Mouse (Mus musculus) NIH3T3 (cell line): Measurements from ENCODE around the gene Fcna.
A peak's percentile ranks its signal among the peaks of the same experiment; 100 is the strongest.

Experiments
- DNase-seq: peaks from one replicate; pipeline ENCODE4 v3.0.0-alpha.2; 2012; ENCODE audit warnings: low read depth

Fcna gene

DNA sequence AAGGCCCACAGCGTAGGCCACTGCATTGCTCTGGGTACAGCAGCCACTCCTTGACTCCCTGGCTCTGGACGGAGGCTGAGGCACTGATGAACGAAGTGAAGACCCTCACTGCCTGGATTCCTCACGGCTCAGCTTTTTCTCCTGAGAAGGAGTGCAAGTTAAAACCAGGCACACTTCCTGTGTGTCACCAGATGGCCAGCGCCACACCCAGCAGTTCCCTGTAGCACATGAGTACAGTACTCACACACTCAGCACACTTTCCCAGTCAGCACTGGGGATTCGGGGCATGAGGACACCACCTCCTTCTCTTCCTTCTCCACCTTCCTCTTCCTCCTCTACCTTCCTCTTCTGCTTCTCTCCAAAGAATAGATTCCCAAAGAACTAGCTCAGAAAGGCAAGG lies at the start of gene Fcna:
Gene Fcna, minus strand, starts transcription at position 220 of the 400 bp plus-strand sequence.
- no peak for DNase-seq

DNA sequence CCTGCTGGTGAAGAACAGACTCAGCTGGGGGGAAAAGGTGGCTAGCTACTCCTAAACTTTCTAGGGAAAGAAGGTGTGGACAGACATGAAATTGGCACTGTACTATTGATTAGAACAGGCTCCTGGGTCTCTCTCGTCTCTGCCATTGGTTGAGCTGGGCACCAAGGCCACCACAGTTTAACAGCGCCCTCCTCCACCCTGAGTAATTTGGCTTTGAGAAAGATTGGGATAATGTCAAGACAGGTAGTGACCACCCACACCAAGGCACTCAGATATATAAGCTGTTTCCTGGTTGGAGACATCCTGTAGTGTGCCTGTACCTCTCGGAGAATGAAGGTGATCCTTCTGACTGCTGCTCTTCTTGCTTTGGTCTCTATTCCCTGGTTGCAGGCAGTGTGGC lies 48.7 kb upstream of the Fcna start, which contains the start of gene Lcn6:
Gene Lcn6, plus strand, starts transcription at position 301 of the 400 bp plus-strand sequence.
- DNase-seq, result no peak

DNA sequence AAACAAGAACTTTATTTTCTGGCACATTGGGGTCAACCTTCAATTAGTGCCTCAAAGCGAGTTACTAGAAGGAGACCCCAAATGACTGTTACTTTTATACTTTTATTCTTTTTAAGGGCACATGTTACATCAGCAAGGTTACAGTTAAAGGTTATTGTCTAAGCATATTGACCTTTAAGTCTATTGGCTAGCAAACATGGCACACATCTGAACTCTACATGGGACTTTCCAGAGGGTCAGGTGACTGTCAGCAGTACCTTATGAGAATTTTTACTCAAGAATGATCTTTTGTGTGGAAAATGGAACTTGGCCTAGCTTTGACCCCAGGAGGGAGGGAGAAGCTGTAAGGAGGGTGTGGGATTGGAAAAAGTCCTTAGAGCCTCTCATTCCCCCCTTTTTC lies 38.7 kb upstream of the Fcna start:
- no peak for DNase-seq

DNA sequence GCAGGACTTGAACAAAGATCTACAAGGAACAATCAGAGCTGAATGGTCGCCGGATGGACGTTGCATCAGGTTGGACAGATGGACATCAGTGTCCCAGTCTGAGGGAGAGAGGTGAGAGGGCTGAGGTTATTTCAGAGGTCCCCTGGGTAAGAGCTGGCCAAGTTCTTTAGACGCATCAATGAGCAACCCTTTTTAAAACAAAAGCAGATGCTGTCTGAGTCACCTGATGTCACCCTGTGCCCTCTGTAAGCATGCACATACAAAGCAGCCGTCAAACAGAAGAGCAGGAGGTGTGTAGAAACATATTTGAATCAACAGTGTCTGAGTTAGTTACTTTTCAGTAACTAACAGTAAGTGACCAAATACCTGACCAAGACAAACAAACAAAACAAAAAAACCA lies 36.3 kb upstream of the Fcna start:
- DNase-seq, result peak; percentile 6

DNA sequence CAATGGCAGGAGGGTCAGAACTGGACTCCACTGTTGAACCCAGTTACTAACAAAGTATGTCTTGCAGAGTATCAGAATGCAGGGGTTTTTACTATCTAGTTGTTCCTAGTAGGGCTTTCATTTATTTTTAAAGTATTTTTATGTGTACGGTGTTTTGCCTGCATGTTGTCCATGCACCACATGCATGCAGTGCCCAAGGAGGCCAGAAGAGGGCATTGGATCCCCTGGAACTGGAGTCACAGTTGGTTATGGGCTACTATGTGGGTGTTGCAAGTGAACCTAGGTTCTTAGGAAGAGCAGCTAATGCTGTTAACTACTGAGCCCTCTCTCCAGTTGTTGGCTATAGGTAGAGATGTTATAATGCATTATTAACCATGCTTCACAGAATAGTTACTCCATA lies 35.7 kb upstream of the Fcna start:
- DNase-seq, result peak; percentile 64

DNA sequence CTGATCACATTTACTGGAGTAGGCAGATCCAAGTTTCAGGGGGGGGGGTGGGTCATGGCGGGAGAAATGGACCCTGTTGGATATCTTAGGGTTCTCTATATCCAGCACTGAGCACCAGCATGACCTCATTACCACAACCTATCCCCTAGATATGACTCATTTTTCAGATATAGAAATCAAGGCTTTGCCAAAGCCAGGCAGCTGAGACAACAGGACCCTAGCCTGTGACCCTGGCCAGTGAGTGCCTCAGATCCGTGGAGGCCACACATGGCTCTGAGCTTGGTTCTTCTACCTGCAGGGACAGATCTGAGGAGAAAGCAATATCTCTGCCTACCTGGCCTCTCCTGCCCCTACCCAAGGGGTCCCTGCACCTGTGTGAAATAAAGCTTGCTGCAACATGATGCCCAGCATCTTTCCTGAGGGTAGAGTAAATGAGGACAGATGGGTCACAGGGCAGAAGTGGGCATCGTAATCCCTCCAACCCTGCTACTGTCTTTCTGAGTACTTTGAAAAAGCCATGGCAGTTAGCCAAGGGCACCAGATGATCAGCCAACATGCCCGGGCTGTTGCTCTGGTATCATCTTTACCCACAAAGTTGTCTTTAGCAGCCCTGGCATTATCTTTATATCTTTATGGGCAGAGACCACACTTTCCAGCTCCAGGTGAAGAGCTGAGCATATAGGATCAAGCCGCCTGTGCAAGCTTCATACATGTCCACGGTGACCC lies 33.6 kb upstream of the Fcna start:
- DNase-seq, result no peak

DNA sequence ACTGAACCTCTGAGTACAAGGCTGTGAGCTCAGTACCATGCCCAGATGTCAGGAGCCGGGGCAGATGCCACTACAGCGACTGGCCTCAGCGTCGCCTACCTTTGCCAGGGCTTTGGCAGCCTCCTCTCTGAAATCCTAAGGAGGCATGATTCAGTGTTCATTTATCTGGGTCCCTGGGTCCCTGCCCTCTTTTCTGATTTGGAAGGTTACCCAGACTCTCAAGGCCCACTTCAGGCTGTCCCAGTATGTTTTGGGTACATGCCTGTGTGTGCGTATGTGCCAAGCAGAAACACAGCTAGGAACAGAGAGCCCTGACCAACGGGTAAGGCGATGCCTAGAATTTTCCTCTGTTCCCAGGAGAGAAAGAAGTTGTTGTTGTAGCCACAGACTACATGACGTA lies 32.4 kb upstream of the Fcna start:
- no peak for DNase-seq

DNA sequence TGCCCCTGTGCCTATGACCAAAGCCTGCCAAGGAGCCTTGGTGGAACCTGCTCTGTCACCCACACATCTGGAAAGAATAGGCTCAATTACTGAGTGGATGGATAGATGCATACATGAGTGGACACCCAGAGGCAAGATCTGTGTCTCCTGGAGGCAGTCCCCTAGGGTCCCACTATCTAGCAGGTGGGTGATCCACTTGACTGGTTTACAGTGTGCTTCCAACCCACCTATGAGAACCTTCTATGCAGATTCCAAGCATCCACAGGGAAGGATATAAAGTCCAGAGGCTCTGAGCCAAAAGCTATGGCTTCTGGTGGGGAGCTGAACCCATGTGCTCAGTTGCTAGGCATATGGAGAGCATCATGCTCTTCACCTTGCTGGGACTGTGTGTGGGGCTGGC lies 29.8 kb upstream of the Fcna start, which contains the start of gene Lcn5:
Gene Lcn5, plus strand, starts transcription at position 301 of the 400 bp plus-strand sequence.
- DNase-seq, result no peak

DNA sequence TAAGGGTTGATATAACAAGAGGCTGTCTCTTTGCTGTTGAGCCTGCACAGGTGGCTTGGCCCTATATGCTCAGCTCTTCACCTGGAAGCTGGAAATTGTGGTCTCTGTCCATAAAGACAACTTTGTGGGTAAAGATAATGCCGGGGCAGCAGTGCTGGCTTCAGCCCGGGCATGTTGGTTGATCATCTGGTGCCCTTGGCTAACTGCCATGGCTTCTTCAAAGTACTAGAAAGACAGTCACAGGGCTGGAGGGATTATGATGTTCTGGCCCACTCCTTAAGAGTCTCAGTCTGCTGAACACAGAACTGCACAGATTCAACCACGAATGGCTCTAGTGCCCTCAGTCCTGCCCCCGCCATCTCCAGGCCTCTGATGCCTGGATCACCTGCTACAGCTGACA lies 29.4 kb upstream of the Fcna start:
- no peak for DNase-seq

DNA sequence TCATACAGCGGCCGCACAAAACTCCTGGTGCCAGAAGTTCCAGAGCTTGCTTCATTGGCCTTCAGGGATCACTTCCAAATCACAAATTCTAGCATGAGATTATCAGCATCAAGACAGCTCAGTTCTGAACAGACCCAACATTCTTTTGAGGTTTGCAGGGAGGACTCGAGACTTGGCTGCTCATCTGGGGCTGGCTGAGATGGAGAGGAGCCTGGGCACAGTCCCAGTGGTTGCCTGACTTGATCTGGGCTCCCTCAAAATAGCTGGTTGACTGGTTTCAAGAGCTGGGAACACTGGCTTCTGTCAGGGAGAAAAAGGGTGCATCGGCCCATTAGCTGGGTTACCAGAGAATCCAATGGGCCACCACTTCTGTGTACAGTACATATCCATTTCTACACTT lies 28.9 kb upstream of the Fcna start:
- DNase-seq, result no peak

DNA sequence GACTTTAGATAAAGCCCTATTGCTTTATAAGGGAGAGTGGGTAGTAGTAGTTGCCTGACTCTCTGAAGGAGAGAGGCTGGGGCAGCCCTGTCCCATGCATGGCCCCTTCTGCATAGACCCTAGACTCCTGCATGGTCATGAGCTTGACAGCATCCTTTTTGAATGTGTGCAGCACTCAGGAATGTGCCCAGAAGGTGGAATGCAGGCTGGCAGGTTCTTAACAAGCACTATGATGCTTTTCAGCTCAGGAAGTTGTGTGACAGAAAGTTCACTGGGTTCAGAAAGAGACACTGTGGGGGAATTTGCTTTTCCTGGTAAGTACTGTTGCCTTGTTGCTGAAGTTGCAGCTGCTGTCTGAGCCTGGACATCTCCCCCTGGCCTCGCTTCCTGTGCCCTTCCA lies 26.7 kb upstream of the Fcna start:
- DNase-seq, result no peak

DNA sequence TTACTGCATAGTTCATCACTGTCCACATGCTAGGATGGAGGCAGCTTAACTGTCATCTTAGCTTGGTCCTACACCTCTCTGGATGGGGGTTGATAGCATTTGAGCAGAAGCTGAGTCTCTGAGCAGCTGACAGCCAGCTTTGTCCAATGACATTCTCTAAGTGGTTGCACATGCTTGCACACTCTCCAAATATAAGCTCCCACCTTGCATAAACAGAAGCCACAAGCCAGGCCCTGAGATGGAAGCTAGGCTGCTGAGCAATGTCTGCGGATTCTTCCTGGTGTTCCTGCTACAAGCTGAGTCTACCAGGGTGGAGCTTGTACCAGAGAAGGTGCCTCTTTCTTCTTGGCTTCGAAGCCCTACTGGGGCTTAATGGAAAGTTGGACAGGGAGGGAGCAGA lies 25.1 kb upstream of the Fcna start, which contains the start of gene Lcn8:
Gene Lcn8, plus strand, starts transcription at position 219 of the 400 bp plus-strand sequence.
- DNase-seq, result no peak

DNA sequence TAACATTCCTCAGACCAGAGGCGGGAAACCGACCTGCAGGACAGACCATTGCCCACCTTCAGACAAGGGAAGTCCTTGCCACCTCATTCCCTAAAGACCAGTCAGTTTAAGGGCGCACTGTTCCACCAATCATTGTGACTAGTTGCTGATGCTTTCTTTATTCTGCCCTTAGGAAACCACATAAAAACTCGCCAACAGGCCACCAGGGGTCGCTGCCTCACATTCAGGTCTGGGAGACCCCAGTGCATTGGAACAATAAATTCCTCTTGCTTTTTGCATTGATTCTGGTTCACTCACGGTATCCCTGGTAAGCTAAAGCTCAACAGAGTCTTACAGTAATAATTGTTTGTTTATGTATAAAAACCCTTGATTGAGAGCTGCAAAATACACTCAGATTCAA lies 12.1 kb upstream of the Fcna start:
- DNase-seq, result peak; percentile 58

DNA sequence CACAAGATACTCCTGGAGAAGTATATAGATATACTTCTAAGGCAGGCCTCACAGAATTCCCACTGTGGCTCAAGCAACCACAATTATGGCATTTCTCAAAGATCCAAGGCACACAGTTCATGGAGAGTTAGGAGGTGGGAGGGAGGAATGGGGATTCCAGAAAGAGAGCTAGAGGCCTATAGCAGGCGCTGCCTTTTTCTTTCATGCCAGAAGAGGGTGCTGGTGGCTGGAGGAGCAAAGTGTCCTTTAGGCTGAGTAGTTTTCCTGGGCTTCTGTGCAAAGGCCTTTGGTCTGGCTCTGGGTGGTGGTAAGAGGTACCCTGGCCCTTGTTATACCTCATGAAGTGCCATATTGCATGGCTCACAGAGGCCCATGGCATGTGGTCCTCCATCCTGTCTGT lies 6.2 kb upstream of the Fcna start:
- peak; percentile 21 for DNase-seq

DNA sequence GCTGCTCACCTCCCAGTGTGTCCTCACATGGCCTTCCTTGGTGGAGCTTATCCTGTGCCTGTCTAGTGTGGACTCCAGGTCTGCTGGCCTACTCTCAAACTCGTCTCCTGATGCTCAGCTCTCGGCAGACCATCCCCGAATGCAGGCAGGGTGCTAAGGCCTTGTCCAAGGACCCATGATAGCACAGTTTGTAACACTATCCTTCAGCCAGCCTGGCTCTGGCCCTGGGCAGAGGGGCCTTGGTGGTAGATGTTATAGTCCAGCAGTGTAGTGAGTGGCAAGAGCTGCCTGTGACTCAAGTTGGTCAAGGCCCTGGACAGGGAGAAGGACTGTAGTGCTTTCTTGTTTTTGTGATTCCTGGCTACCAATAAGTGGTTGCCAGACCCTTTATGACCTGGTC lies 5.8 kb upstream of the Fcna start:
- DNase-seq, result no peak

DNA sequence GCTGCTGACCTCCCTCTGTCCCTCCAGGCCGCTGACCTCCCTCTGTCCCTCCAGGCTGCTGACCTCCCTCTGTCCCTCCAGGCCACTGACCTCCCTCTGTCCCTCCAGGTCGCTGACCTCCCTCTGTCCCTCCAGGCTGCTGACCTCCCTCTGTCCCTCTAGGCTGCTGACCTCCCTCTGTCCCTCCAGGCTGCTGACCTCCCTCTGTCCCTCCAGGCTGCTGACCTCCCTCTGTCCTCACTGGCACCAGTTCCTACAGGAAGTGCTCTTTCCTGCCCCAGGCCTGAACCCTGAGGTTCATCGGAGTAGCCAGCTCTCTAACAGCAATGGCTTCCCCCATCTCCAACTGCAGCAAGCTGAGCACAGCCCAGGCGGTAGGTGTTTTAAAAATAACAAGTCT lies 908 bp upstream of the Fcna start:
- no peak for DNase-seq

DNA sequence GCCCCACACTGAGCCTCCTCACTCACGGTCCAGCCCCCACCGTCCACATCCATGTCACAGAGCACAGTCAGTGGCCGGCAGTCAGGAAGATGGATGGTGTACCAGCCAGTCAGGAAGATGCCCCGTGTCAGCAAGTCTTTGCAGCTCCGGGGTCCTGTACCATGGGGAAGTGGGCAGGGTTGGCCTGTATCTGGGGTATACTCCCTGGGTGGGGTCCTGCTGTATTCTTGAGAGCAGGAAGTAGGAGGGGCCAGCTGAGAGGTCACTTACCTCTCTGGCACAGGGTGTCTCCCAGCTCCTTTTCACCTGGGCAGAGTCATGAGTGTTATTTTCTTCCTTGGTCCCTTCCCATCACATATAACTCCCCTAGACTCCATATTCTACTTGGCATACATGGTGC lies 1.8 kb downstream of the Fcna start:
- no peak for DNase-seq

DNA sequence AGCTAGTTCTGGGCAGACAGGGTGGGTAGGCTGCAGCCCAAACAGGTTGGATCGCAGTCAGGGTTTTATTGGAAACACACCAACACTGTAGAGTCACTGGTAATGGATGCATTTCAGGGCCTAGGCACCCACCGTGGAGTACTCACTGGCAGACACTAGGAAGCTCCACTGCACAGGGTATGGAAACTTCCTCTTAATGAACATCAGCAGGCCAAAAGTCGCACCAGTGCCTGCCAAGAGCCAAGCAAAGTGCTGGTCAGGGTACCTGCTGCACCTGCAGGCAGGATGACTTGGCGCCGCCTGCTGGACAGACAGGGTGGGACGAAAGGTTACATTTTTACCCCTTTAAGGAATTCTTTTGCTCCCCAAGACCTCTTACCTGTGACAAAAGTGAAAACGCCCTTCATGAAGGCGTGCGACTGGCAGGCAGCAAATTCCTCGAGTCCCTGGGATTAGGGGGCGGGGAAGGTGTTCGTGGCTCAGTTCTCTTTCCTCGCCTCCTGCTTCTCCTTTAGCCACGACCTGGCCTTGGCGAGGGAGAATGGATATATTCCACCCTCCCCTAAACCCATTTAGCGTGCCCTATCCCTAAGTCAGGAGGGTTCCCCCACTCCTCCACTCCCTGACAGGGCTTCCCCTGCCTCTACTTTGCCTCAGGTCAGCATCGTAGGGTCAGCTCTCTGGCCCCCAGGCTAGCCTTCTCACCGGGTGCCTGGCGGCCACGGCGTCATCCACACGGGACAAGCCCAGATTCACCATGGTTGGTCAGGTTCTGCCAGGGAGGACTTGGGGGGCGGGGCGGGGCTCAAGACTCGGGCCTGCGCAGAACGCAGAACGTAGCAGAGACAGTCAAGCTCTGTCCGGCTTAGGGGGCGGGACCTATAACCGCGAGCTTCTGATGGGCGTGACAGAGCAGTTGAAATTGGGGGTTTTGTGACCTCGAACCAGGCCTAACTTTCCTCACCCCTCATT lies 6.3 kb downstream of the Fcna start, which contains the start of gene Tmem141:
Gene Tmem141, minus strand, starts transcription at position 777 of the 972 bp plus-strand sequence.
- DNase-seq, result peak; percentile 91

DNA sequence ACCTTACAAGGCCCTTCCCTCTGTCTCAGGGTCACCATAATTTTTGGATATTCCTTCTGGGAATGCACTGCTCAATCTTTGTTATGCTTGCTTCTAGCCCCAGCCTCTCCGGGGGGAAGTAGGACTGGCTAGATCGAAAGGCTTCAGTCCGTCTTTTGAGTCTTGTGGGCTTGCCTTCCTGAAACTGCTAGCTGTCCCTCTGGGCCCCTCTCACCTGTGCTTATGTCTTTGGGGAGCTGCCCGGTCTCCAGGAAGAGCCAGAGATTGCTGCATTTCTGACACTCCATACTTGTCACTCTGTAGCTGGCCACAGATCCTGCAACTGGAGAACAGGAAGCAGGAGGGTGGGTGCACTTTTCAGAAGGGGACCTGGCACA lies 7.0 kb downstream of the Fcna start:
- DNase-seq, result no peak

DNA sequence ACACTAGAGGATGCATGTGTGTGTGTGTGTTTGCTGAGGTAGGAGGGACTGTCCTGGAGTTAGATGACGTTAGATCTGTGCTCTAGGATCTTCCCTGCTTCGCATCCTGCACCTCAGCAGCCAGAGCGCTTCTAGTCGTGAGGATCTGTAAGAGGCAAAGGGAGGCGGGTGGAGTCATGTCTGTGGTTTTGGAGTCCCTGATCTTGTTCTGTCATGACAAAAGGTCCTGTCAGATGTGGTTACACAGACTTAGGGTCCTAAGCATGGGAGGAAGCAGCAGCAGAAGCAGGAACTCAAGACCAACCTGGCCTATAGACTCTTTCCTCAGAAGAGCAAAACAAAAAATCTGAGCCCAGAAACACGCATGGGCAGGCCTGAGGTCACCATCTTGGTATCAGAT lies 7.4 kb downstream of the Fcna start:
- no peak for DNase-seq

DNA sequence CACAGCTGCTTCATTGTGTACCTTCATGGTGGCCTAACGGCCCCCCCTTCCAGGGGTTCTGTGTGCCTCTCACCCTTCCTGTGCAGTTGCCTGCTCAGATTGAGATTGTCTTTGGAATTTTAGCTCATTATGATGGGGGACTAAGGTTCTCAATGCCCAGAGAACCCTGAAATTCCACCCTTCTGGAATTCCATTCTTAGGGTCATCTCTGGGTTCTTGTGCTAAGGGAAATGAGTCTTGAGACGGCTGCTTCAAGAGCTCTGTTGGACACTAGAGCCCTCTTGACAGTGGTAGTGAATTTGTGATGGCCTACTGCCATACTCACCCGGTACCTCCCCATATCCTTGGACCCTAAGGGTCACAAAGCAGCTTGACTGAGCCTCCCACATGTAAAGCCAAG lies 10.3 kb downstream of the Fcna start, which contains the start of gene Ccdc183:
Gene Ccdc183, minus strand, starts transcription at position 101 of the 400 bp plus-strand sequence.
- DNase-seq, result no peak

DNA sequence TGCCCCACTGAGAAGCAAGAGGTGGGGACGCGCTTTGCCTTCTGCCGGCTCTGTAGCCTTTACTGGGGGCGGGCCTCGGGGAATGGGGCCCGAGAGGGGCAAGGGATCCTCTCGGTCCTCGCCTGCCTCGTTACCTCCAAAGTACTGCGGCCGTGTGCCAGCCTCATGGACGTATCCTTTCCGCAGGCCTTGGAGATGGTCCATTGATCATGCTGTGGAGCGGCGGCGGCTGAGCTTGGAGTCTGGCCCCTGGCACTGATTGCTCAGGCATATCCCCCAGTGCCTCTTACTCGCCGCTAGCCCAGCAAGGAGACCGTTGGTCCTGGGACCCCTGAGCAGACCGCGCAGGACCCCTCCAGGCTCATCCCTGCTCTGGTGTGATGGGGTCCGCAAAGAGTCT lies 11.4 kb downstream of the Fcna start:
- no peak for DNase-seq

DNA sequence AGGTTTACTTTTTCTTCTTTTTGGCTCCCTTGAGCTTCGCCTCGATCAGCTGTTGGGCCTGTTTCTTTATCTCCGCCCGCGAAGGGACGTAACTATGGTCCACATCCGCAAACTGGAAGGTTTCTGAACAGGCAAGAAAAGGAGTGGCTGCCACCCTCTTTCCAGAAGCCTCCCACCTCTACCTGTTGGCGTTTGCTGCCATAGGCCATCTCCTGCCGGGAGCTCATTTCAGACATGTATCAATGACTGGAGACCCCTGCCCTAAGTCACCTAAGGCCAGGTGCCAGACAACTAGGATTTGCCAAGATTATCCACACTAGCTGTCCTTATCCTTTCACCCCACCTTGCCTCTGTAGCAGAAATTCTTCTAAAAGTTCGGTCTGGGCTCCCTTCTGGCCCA lies 19.2 kb downstream of the Fcna start:
- no peak for DNase-seq
